Mouse (Mus musculus): ENCODE measurements around the gene Plpp1. TPM values are rescaled to one million over a fixed set of nuclear protein-coding genes. Genes with fewer than 3 reads are reported as not detected.

Plpp1 gene
- total RNA-seq, 2 experiments from 2014 or later: 253 to 287 TPM

GRCm38 (mm10) chr13:112772252-112772651 lies 28.3 kb upstream of the Plpp1 start:
- DNase-seq: peak; percentile 59 to 60

- DNase-seq: no peak
Measured at GRCm38 (mm10) chr13:112772861-112773260, 27.7 kb upstream of the Plpp1 start.

GRCm38 (mm10) chr13:112773991-112774675 lies 26.5 kb upstream of the Plpp1 start:
- DNase-seq: no peak

- no peak for DNase-seq
Measured at GRCm38 (mm10) chr13:112775856-112776255, 24.7 kb upstream of the Plpp1 start.

DNA sequence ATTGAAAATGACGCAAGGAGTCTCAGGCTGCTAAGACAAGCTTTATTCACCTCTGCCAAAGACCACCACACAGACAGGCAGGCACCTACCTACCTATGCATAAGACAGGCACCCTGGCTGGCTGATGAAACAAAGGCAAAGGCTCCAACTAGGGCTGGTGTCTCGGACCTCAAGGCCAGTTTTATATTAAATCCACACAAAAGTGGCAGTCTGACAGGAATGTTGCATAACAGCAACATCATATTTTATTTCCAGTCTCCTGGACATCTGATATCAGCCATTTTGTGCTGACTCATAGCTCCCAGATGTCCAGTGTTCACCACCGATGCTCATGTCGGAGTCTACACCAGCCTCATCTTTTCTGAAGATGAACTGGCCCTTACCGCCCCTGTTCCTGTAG lies 22.2 kb upstream of the Plpp1 start:
- DNase-seq: peak in 1 of 2 experiments; percentile 23

GRCm38 (mm10) chr13:112785305-112785704 lies 15.3 kb upstream of the Plpp1 start:
- no peak for DNase-seq

GRCm38 (mm10) chr13:112786142-112786541 lies 14.4 kb upstream of the Plpp1 start:
- no peak for DNase-seq

DNA sequence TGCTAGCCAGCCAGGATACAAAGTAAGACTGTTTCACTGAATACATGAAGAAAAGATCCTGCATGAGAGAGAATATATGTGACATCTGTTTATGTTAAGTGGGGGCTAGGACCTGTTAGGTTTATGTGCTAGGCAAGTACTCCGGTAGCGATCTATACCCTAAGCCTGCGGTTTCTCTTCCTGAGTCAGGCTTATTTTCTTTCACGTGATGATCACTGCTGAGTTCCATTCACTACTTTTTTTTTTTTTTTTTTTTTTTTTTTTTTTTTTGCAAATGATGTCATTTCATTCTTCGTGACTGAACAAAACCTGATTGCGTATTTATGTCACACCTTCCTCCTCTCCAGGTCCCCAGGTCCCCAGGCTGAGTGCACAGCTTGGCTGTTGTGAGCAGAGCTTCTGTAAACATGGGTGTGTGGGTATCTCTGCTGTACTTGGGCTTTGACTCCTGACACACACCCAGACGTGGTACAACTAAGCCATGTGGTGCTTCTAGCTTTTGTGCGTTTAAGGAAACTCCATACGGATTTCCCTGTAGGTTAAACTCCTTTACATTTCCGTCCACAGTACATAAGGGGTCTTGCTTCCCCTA lies 13.6 kb upstream of the Plpp1 start:
- DNase-seq: no peak

GRCm38 (mm10) chr13:112790774-112791173 lies 9.8 kb upstream of the Plpp1 start:
- DNase-seq: no peak

- no peak for DNase-seq
Measured at GRCm38 (mm10) chr13:112791906-112792305, 8.7 kb upstream of the Plpp1 start.

- no peak for DNase-seq
Measured at GRCm38 (mm10) chr13:112798243-112798952, 2.2 kb upstream of the Plpp1 start.

GRCm38 (mm10) chr13:112798953-112799305 lies 1.7 kb upstream of the Plpp1 start:
- DNase-seq: no peak

- DNase-seq: no peak
Measured at GRCm38 (mm10) chr13:112799721-112800241, 811 bp upstream of the Plpp1 start.

DNA sequence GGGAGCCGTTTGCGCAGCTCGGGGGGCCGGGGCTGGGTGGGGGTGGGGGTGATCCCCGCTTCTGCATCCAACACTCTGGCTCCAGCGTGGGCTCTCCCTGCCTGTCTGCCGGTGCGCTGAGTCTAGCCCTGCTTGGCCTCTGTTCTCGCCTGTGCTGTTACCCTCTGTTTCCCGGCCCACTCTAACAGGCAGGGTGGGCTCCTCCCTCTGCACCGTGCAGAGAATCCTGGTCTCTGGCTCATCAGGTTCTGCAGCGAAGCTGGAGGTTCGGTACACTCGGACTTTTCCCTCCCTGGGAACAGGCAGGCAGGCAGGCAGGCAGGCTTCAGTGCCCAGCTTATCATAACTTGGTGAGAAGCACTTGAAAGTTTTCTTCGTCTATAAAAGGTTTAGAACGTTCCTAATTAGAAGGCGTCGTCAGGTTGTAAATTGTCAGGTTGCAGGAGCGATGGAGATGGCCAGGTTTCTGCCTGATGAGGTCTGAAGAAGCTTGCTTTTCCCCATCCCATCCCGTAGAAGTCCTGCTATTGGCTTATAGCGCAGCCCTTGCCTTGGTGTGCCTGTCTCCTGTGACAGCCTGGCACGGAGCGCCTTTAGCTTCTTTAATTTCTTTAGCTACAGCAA lies 901 bp downstream of the Plpp1 start:
- DNase-seq: peak; percentile 44 to 57

DNA sequence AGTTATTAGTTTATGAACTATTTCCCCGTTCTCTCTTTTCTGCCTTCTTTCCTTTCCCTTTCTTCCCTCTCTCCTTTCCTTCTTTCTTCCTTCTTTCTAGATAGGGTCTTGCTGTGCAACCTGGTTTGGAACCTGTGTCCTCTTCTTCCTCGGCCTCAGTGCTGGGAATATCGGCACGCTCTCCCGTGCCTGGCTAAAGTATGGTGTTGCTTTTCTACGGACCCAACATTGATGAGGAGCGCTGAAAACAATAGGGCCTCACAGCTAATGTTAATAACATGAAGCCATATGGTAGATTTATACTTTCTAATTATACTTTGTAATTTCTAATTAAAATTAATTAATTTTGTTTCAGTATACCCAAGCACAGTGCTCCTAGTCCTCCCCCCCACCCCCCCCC lies 2.5 kb downstream of the Plpp1 start:
- DNase-seq: no peak

GRCm38 (mm10) chr13:112803661-112804060 lies 3.1 kb downstream of the Plpp1 start:
- DNase-seq: no peak

- DNase-seq: no peak
Measured at GRCm38 (mm10) chr13:112805529-112805928, 4.9 kb downstream of the Plpp1 start.

- DNase-seq: no peak
Measured at GRCm38 (mm10) chr13:112807936-112808667, 7.5 kb downstream of the Plpp1 start.

- peak in 1 of 2 experiments; percentile 31 for DNase-seq
Measured at GRCm38 (mm10) chr13:112809504-112810247, 9.1 kb downstream of the Plpp1 start.

DNA sequence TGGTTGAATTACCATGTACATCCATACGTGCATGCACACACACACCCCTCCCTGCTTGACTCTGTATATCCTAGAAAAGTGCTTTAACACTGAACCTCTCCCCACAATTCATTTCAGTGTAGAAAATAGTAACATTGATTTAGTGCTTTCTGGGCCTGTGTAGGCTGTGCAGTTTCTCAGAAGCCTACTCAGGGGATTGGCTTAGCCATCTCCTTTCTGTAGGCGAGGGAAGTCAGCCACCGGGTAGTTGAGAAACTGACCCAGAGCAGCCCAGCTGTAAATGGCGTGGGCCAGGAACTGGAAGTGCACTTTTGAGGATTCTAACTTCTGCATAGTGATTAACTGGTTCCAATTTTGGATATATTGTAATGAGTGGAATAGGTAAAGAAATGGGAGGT lies 9.7 kb downstream of the Plpp1 start:
- DNase-seq: no peak

- DNase-seq: peak; percentile 31 to 44
Measured at GRCm38 (mm10) chr13:112810751-112811150, 10.2 kb downstream of the Plpp1 start.

All from adrenal gland, postnatal 36 days (tissue).